In genomic region chr11:50017511-50017910, GRCm38 (mm10) we compare ENCODE assay signal across 19 mouse cellular contexts.
"Had no signal": no experiment of that assay in that cellular context is flagged by ENCODE, and none has a peak within 500 bp of the region (broad histone marks: within the 10 kb centered on the region; RNA-seq: fewer than 3 reads in every experiment).

No protein-coding gene starts in this region.

- ATAC-seq: liver, embryonic 12.5 days; midbrain, embryonic 16.5 days had no signal

- H3K27ac ChIP-seq: liver, embryonic 12.5 days; liver, embryonic 14.5 days; neural tube, embryonic 13.5 days; neural tube, embryonic 15.5 days; stomach, embryonic 15.5 days; stomach, postnatal 0 days had no signal

- DNase-seq: lung, adult 18-20 months; lung, embryonic 14.5 days; lung, postnatal 10 days; lung, postnatal 4 days; midbrain, embryonic 14.5 days; retina, postnatal 1 day; right cerebral cortex, adult 18-20 months; right cerebral cortex, postnatal 25 days; right cerebral cortex, postnatal 4 days; spleen, adult 18-20 months had no signal

- H3K4me3 ChIP-seq: liver, embryonic 12.5 days; megakaryocyte, embryonic 14.5 days; myocyte; neural tube, embryonic 13.5 days; neural tube, embryonic 15.5 days; stomach, embryonic 15.5 days had no signal
